Mouse (Mus musculus) large intestine, adult 2 months (tissue): ENCODE results near the gene Plppr3. TPM values are rescaled to one million over a fixed set of nuclear protein-coding genes. Genes with fewer than 3 reads are reported as not detected.
"Not testable (repeated sequence)": the region's sequence is repeated elsewhere in the genome, so short reads cannot be mapped to it uniquely, and the experiment has no call there.

Experiments
- DNase-seq: peaks from one replicate; pipeline ENCODE4 v3.0.0-alpha.2; 2012; ENCODE audit warnings: low read depth, low spot score
- WGBS: fragments of 180-500 bp; shearing (Covaris S2); methylation state at CpG from one replicate; pipeline ENCODE4 v1.1.7; 2018; 5-methylcytosine and 5-hydroxymethylcytosine counted together
- polyA plus RNA-seq: library from polyadenylated mRNA; depleted of rRNA; stranded (reverse); fragments of >200 nt; gene quantifications from 2 replicates; pipeline ENCODE4 v1.2.3, GENCODE M21; 2012

Plppr3 gene
- polyA plus RNA-seq, 1 experiment, result 3.4 TPM

DNA sequence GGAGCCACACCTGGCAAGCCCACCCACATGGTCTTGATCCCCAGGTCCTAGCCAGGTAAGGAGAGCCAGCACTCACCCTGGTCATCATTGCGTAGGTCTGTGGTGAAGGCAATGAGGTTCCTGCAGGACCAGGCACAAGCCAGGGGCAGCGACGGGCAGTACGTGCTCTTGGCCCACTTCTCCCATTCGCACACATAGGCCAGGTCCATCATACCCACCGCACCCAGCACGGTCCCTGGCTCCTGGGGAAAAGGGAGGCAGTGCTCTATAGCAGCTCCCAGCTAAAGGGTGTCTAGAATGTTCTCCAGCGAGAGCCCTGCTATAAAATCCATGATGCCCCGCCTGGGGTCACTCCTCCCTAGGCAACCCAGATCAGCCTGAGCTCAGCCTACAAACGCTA is 33.0 kb upstream of the Plppr3 start:
- no peak for DNase-seq
- WGBS, result 89% methylated on average over 10 of the region's 10 CpGs

DNA sequence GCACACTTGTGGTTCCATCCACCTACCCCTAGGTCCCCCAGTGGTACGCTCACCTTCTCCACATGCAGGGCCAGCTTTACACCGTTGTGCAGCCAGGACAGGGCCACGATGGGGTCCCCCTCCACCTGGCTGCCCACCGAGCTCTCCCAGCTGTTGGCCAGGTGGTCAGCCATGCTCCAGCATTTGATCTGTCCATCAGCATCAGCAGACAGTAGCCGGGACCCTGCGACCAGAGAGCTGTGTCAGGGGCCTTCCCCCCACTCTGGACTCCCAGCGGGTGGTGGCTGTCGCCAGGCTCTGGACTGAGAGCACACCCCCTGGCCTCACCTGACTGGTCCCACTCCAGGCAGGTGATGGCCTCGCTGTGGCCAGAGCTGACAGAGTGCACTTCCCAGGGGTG is 32.3 kb upstream of the Plppr3 start:
- 96% methylated on average over 9 of the region's 9 CpGs for WGBS
- DNase-seq, result no peak

DNA sequence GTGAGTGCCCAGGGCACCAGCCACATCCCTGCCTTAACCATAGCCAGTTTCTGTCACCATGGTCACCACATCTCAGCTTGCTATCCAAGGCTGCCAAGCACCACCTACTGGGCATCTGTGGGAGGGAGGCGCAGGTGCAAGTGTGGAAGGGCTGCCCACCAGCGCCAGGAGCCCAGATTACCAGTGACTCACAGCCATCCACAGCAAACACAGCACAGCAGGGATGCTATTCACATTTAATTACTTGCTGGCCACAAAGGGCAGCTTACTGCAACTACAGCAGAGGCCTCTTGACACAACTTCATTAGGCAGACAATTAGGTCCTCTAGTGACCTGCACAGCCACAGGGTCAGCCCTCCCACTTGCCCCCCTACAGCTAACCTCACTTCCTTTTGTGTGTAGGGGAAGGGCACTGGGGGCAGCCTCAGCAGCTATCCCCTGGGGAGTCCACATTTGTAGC is 26.5 kb upstream of the Plppr3 start:
- no peak for DNase-seq
- 61% methylated on average over 2 of the region's 2 CpGs for WGBS

DNA sequence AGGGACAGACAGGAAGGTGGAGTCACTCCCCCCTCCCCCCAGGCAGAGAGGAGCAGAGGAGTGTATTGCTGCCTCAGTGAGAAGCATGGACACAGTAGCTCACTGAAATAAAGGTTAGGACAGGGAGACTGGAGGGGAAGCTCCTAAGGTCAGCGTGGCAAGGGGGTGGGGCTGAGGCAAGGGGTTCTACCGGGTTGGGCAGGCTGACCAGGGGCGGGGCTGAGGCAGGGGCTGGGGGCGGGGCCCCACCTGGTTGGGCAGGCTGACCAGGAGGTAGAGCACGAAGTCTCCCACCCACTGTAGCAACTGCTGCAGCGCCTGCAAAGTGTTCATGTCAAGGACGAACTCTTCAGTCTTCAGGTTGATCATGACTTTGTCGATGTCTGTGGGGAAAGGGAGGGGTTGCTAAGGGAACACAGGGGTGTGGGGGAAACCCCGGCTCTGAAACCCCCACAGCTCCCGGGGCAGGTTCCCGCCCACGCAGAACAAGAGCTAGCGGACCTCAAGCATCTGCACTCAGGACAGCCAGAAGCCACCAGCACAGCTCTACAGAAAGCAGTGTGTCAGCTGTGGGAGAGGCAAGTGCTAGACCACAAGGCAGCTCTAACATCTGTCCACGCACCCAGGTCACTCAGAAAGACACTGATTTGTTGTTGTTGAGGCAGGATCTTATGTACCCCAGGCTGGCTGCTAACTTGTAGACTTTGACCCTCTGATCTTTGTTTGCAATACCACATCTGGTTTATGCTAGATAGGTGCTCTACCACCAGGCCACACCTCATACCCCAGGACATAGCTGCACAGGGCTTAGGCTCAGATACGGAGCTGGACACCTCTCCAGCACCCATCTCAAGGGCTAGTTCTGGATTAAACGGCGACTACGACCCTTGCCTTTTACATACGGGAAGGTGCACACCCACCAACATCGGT is 23.1 kb upstream of the Plppr3 start:
- no peak for DNase-seq
- WGBS, result 57% methylated on average over 20 of the region's 20 CpGs

DNA sequence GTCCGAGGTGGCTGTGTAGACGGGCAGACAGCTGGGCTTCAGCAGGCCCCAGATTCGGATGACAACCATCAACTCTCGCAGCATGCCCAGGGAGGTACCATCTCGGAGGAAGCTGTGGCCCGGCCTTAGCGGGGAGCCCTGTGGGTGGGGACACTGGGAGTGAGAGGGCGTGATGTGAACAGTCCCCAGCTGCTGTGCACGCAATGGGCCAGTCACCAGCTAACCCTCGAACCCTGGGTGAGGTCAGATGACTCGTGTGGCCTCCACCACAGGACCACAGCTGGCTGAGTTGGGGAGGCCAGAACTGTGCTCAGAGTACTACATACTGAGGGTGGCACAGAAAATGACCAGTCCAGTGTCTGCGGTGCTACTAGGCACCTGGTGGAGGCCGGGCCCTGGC is 22.4 kb upstream of the Plppr3 start:
- 84% methylated on average over 13 of the region's 13 CpGs for WGBS
- no peak for DNase-seq

DNA sequence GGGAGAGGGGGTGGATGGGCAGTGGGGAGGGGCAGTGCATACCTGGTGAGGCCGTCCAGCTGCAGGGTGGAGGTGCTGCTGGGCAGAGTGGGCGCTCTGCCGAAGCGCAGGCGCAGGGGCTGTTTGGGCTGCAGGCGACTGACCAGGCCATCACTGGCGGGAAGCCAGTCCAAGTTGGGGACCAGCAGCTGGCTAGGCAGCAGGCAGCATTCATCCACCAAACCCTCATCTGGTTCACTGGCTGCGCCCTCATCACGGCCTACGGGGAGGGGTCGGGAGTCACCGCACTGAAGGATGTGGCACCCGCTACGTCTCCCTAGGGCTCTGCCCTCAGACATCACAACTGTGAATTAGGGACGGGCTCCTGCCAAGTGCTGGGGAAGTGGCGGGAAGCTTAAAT is 21.9 kb upstream of the Plppr3 start:
- 93% methylated on average over 16 of the region's 16 CpGs for WGBS
- no peak for DNase-seq

DNA sequence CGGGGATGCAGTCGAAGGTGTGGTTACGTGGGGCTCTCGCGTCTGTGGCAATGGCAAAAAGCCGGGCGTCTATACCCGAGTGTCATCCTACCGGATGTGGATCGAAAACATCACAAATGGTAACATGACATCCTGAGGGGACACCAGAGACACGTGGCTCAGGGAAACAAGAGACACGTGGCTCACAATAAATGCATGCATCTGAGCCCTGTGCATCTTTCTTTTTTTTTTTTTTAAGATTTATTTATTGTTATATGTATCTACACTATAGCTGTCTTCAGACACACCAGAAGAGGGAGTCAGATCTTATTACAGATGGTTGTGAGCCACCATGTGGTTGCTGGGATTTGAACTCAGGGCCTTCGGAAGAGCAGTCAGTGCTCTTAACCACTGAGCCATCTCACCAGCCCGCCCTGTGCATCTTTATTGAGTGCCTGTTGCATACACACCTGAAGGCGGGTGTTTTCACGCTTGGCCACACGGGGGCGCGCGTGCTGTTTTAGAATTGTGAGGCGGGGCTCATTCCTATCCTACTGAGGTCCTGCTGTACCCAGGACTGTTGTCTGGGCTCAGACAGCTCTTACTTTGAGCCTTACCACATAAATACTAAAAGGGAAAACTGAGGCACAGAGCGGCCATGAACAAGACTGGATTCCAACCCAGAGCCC is 18.2 kb upstream of the Plppr3 start:
- WGBS, result 39% methylated on average over 22 of the region's 22 CpGs
- not testable (repeated sequence) for DNase-seq

DNA sequence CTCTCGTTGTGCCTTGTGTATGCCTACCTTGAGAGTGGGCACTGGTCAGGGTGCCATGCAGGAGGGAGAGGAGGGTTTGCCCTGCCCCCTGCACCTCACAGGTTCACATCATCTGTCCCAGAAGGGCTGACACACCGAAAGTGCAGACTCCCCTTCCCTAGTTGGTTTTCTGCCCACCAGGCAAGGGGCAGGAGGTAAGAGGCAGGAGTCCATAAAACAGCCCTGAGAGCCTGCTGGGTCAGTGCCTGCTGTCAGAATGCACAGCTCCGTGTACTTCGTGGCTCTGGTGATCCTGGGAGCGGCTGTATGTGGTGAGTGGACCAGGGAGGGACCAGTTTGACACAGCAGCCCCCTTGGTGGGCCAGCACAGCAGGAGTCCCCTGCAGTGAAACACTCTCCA is 16.2 kb upstream of the Plppr3 start, which contains the start of gene Cfd:
TSS of gene Cfd (plus strand) at position 184 of the 400 bp plus-strand sequence.
- 42% methylated on average over 5 of the region's 5 CpGs for WGBS
- no peak for DNase-seq

DNA sequence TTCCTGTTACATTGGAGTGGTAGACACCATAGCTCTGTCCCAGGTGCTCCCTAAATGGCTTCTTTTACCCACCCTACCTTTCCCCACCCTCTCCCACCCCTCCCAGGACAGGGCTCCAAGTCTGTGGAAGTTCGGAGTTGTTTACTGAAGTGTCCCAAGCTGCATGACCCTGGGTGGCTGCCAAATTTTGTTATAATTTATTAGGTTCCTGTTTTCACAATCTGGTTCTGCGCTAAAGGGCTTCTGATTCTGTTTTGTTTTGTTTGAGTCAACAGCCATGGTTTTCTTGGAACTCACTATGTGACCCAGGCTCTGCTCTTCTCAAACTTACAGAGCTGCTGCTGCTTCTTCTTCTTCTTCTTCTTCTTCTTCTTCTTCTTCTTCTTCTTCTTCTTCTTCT is 15.0 kb upstream of the Plppr3 start:
- DNase-seq, result no peak
- 6% methylated on average over 2 of the region's 2 CpGs for WGBS

DNA sequence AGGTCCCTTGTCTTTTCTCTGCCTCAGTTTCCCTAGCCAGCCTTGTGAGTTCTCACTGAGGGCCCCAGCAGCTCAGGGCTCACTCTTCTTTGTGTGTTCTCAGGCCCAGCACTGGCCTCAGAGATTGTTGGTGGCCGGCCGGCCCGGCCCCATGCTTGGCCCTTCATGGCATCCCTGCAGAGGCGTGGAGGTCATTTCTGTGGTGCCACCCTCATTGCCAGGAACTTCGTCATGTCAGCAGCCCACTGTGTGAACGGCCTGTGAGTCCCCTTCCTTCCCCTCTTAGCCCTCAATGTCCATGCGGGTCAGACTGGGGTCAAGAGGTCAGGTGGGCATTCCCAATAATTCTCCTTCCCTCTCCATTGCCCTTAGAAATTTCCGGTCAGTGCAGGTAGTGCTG is 12.2 kb upstream of the Plppr3 start:
- WGBS, result 84% methylated on average over 8 of the region's 8 CpGs
- no peak for DNase-seq

DNA sequence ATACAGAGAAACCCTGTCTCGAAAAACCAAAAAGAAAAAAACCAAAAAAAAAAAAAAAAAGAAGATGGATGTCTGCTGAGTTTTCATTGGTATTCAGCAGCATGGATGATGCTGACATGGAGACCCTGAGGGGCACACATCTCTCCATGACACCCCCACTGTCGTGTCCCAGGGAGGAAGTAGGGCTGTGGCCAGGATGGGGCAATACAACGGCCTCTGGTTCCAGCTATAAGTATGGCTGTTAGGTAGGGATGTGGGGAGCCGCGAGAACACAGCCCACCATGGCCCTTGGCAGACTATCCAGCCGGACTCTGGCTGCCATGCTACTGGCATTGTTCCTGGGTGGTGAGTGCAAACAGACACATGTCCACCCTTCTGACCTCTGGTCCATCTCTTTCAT is 11.6 kb upstream of the Plppr3 start, which contains the start of gene Elane:
TSS of gene Elane (plus strand) at position 194 of the 400 bp plus-strand sequence.
- no peak for DNase-seq
- 76% methylated on average over 6 of the region's 6 CpGs for WGBS

DNA sequence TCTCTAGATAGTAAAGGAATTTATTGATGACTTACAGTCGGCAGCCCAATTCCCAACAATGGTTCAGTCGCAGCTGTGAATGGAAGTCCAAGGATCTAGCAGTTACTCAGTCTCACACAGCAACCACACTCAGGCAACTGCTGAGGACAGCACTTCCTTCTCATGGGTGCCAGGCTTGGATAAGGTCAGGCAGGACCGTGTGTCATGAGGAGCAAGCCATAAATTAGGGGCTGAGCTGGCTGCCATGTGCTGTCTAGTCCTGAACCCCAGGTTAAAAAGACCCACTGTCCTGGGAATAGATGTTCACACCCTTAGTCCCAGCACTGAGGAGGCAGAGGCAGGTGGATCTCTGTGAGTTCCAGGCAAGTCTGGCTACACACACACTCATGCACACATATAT is 10.5 kb upstream of the Plppr3 start:
- WGBS, result 44% methylated on average over 3 of the region's 3 CpGs
- DNase-seq, result not testable (repeated sequence)

DNA sequence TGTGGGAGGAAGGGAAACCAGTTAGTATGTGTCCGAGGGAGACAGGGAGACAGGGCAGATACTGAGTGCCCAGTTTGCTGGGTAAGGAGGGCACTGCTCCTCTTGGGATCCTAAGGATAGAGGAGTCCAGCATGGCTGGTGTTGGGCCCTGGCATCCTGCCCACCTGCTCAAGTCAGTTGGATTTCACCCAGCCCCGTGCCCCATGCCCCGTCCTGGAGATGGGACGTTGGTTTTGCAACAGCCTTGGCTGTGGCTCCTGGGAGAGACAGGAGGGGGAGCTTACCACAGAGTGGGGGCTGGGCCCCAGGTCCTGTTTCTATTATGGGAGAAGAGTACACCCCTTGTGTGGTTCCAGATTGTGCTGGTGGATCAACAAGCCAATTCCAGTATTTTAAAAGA is 10.0 kb upstream of the Plppr3 start:
- 36% methylated on average over 4 of the region's 4 CpGs for WGBS
- no peak for DNase-seq

DNA sequence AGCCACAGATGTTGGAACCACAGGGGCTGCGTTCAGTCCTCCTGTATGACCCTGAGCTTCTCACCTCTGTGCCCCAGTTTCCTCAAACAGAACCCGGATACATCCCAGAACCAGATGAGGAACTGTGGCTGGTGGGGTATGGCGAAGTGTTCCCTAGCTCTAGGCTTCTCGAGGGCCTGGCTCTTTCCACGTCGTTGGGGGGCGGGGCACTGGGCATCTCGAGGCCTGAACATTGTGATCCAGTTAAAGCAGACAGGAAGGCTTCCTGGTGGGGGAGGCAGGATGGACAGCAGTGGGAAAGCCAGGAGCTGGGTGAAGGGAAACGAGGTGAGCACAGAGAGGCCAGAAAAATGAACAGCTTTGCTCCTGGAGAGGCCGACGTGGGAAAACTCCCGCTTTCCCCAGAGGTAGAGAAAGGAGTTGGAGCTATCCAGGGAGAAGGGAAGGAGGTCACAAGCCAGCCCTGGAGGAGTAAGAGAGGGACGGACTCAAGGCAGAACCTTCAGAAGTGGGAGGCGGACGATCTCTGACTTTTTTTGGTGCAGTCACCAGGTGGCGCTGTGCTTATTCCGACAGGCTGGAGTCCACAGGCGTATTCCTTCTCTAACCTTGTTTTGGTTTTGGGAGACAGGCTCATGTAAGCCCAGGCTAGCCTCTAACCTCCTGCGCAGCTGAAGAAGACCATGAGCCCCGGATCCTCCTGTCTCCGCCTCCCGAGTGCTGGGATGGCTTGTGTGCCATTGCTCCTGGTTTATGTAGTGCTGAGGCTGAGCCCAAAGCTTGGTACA is 9.1 kb upstream of the Plppr3 start:
- WGBS, result 19% methylated on average over 22 of the region's 22 CpGs
- DNase-seq, result peak; percentile 58

DNA sequence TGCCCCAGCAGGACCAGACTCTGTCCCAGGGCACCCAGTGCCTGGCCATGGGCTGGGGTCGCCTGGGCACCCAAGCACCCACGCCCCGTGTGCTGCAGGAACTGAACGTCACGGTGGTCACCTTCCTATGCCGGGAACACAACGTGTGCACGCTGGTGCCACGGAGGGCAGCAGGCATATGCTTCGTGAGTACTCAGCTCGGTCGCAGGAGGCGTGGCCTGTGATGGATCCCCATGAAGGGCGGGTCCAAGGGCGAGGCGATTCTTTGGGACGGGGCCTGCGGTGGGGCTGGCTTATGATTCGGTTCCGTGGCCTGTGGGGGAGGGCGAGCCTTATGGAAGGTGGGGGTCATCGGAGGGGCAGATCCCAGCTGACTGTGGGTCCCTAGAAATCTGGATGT is 7.5 kb upstream of the Plppr3 start:
- WGBS, result 10% methylated on average over 22 of the region's 22 CpGs
- DNase-seq, result no peak

DNA sequence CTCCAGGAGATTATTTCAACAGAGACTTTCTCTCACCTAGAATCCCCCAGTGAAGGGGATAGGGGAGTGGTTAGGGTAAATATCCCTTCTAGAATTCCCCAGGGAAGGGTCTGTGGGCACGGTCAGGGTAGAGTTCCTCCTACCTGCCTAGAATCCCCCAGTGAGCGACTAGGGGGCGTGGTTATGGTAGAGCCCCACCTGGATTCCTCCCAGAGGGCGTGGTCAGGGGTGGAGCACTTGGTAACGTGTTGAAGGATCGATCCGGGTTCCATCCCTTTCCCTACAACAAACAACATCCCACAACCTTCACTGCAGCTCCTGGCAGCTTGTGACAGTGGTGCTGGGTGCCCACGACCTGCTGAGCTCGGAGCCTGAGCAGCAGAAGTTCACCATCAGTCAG is 6.3 kb upstream of the Plppr3 start:
- no peak for DNase-seq
- WGBS, result 16% methylated on average over 9 of the region's 9 CpGs

DNA sequence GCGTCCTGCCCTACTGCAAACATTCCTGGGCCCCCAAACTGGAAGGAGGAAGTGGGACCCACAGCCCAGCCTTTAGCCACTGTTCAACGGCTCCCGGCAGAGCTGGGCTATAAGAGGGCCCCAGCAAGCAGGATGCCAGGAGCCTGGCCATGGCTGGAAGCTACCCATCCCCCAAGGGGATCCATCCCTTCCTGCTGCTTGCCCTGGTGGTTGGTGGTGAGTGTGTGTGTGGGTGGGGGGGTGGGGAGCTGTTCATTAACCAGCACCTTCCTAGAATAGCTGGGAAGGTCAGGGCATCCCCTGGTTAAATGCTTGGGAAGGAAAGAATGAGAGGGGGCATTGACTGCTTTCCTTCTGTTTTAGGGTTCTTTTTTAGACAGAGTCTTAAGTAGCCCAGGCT is 5.1 kb upstream of the Plppr3 start:
- 27% methylated on average over 3 of the region's 3 CpGs for WGBS
- no peak for DNase-seq

DNA sequence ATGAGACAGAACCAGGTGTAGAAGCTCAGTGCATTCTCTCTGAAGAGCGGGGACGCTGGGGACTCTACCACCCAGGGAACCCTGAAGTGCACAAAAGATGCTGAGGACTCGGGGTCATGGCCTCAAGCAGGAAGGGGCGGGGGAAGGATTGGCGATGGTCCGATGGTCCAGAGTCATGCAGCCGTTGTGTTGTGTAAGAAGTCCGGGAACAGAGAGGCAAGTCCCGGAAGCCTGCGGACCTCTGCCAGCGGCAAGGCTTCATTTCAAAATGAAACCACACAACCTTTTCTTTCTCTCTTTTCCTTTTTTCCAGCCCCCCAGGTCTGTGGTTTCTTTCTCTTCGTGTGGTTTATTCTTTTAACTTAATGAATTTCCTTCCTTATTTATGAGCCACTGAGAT is 3.3 kb upstream of the Plppr3 start:
- no peak for DNase-seq
- 55% methylated on average over 12 of the region's 12 CpGs for WGBS

DNA sequence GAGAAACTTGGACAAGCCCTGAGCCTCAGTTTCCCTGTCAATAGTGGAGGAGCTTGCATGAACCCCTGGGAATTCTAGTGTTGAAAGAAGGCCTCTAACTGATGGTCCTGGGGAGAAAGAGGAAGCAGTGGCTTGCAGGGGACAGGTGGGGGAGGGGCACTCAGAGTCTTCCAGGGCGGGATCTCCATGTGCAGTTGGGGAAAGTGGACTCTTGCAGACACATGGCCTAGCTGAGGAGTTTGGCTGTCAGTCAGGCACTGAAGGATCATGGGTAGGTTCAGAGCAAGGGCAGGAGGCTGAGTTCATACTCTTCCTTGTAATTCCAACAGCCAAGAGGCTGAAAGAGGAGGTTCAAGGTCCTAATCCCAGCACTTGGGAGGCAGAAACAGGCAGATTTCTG is 2.7 kb upstream of the Plppr3 start:
- no peak for DNase-seq
- 69% methylated on average over 1 of the region's 1 CpGs for WGBS

DNA sequence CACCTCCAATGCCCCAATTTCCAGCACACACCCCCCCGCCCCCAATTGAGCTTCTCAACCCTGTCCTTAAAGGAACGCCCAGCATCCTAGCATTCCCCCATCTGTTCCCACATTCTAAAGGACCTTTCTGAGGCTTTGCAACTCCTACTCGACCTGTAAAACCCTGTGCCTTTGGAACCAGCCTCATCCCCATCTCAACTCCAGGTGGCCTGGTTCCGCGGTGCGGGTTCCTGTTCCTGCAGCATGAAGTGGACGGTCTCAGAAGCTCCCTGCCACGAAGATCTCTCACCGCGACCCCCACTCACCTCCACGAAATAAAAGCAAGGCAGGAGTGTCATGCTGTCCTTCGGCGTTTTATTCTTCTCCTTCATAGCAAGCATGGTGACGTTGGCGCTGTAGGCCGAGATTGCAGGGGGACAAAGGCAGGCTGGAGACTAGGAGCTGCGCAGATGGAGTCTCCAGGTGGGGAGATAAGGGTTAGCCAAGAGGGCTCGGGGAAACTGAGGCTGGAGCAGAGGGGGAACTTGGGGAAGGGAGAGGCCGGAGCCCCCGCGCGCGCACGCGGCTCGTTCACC is 632 bp downstream of the Plppr3 start:
- no peak for DNase-seq
- WGBS, result 4% methylated on average over 26 of the region's 26 CpGs
